Mouse (Mus musculus): ENCODE data around the gene Tcf7. TPM values are rescaled to one million over a fixed set of nuclear protein-coding genes. Genes with fewer than 3 reads are reported as not detected.
A peak's percentile ranks its signal among the peaks of the same experiment; 100 is the strongest.
"Not testable (repeated sequence)": the region's sequence is repeated elsewhere in the genome, so short reads cannot be mapped to it uniquely, and the experiment has no call there.

The Tcf7 gene
- polyA plus RNA-seq, 1 experiment = 25.3 TPM

GRCm38 (mm10) chr11:52223968-52224682 is 58.7 kb downstream of the Tcf7 start:
- H3ac ChIP-seq (ENCODE audit: control insufficient read depth, insufficient read length, low read depth) = no peak overlapping the region
- H3K4me3 ChIP-seq (ENCODE audit: insufficient read depth, poor library complexity, severe bottlenecking) = no peak overlapping the region
- TF ChIP-seq MYOG (IDR thresholded peaks at IDR 0.05; ENCODE audit: control insufficient read depth, extremely low read depth, insufficient read length) = no peak
- no peak for TF ChIP-seq CTCF (IDR thresholded peaks at IDR 0.05; ENCODE audit: control insufficient read depth, insufficient read depth, insufficient read length)
- TF ChIP-seq USF1 (IDR thresholded peaks at IDR 0.05; ENCODE audit: low read depth) = no peak
- no peak for TF ChIP-seq MAX (IDR thresholded peaks at IDR 0.05)
- TF ChIP-seq CEBPB (IDR thresholded peaks at IDR 0.05; ENCODE audit: low read depth) = no peak
- no peak for TF ChIP-seq FOSL1 (IDR thresholded peaks at IDR 0.05; ENCODE audit: insufficient read depth, low read length, poor library complexity, severe bottlenecking)
- no peak for TF ChIP-seq MYOD1 (IDR thresholded peaks at IDR 0.05; ENCODE audit: control insufficient read depth, insufficient read length, low read depth)
- H3K36me3 ChIP-seq (ENCODE audit: control insufficient read depth, insufficient read depth) = no peaks in the 10 kb centered on the region
- H3K27me3 ChIP-seq (ENCODE audit: control insufficient read depth, insufficient read depth, insufficient read length) = peaks cover 3% of the 10 kb centered on the region
- H3K79me2 ChIP-seq (ENCODE audit: control insufficient read depth, insufficient read depth) = no peaks in the 10 kb centered on the region
- no peaks in the 10 kb centered on the region for H3K79me3 ChIP-seq (ENCODE audit: low read depth)

GRCm38 (mm10) chr11:52222891-52223290 is 59.9 kb downstream of the Tcf7 start:
- Histone ChIP-seq H3K36me3 (ENCODE audit: control insufficient read depth, insufficient read depth) (no peaks in the 10 kb centered on the region), H3K27me3 (ENCODE audit: control insufficient read depth, insufficient read depth, insufficient read length) (peaks cover 3% of the 10 kb centered on the region), H3K4me3 (ENCODE audit: insufficient read depth, poor library complexity, severe bottlenecking) (no peak overlapping the region), H3K79me3 (ENCODE audit: low read depth) (no peaks in the 10 kb centered on the region), H3K79me2 (ENCODE audit: control insufficient read depth, insufficient read depth) (no peaks in the 10 kb centered on the region), H3ac (ENCODE audit: control insufficient read depth, insufficient read length, low read depth) (no peak overlapping the region)
- no peak for TF ChIP-seq USF1 (IDR thresholded peaks at IDR 0.05; ENCODE audit: low read depth)
- TF ChIP-seq MYOG (IDR thresholded peaks at IDR 0.05; ENCODE audit: control insufficient read depth, extremely low read depth, insufficient read length) = no peak
- TF ChIP-seq MAX (IDR thresholded peaks at IDR 0.05) = no peak
- TF ChIP-seq CEBPB (IDR thresholded peaks at IDR 0.05; ENCODE audit: low read depth) = no peak
- TF ChIP-seq FOSL1 (IDR thresholded peaks at IDR 0.05; ENCODE audit: insufficient read depth, low read length, poor library complexity, severe bottlenecking) = no peak
- no peak for TF ChIP-seq MYOD1 (IDR thresholded peaks at IDR 0.05; ENCODE audit: control insufficient read depth, insufficient read length, low read depth)
- no peak for TF ChIP-seq CTCF (IDR thresholded peaks at IDR 0.05; ENCODE audit: control insufficient read depth, insufficient read depth, insufficient read length)

- H3K79me2 ChIP-seq (ENCODE audit: control insufficient read depth, insufficient read depth); H3K27me3 ChIP-seq (ENCODE audit: control insufficient read depth, insufficient read depth, insufficient read length); H3K36me3 ChIP-seq (ENCODE audit: control insufficient read depth, insufficient read depth); H3ac ChIP-seq (ENCODE audit: control insufficient read depth, insufficient read length, low read depth); H3K79me3 ChIP-seq (ENCODE audit: low read depth); H3K4me3 ChIP-seq (ENCODE audit: insufficient read depth, poor library complexity, severe bottlenecking): not testable (repeated sequence)
These were observed 60.9 kb downstream of the Tcf7 start for GRCm38 (mm10) chr11:52221921-52222320.

- Histone ChIP-seq H3K27me3 (ENCODE audit: control insufficient read depth, insufficient read depth, insufficient read length) (peaks cover 3% of the 10 kb centered on the region), H3K79me2 (ENCODE audit: control insufficient read depth, insufficient read depth) (no peaks in the 10 kb centered on the region), H3K36me3 (ENCODE audit: control insufficient read depth, insufficient read depth) (no peaks in the 10 kb centered on the region), H3K4me3 (ENCODE audit: insufficient read depth, poor library complexity, severe bottlenecking) (no peak overlapping the region), H3ac (ENCODE audit: control insufficient read depth, insufficient read length, low read depth) (no peak overlapping the region), H3K79me3 (ENCODE audit: low read depth) (no peaks in the 10 kb centered on the region)
- peak; percentile 81 for TF ChIP-seq CTCF (IDR thresholded peaks at IDR 0.05; ENCODE audit: control insufficient read depth, insufficient read depth, insufficient read length)
- TF ChIP-seq MAX (IDR thresholded peaks at IDR 0.05) = no peak
These were observed 62.5 kb downstream of the Tcf7 start for GRCm38 (mm10) chr11:52220282-52220681.

- no peak for TF ChIP-seq USF1 (IDR thresholded peaks at IDR 0.05; ENCODE audit: low read depth)
- TF ChIP-seq MYOG (IDR thresholded peaks at IDR 0.05; ENCODE audit: control insufficient read depth, extremely low read depth, insufficient read length) = no peak
- TF ChIP-seq MAX (IDR thresholded peaks at IDR 0.05) = no peak
- no peak for TF ChIP-seq FOSL1 (IDR thresholded peaks at IDR 0.05; ENCODE audit: insufficient read depth, low read length, poor library complexity, severe bottlenecking)
- TF ChIP-seq CTCF (IDR thresholded peaks at IDR 0.05; ENCODE audit: control insufficient read depth, insufficient read depth, insufficient read length) = no peak
- TF ChIP-seq CEBPB (IDR thresholded peaks at IDR 0.05; ENCODE audit: low read depth) = no peak
- TF ChIP-seq MYOD1 (IDR thresholded peaks at IDR 0.05; ENCODE audit: control insufficient read depth, insufficient read length, low read depth) = no peak
- H3K27me3 ChIP-seq (ENCODE audit: control insufficient read depth, insufficient read depth, insufficient read length) = no peaks in the 10 kb centered on the region
These were observed 68.9 kb downstream of the Tcf7 start, which contains the start of gene Olfr1371 for GRCm38 (mm10) chr11:52213887-52214286. Olfr1371 (minus strand) TSS chr11:52213987.

More at GRCm38 (mm10) chr11:52213887-52214286, 68.9 kb downstream of the Tcf7 start, which contains the start of gene Olfr1371:
- Histone ChIP-seq H3K4me3 (ENCODE audit: insufficient read depth, poor library complexity, severe bottlenecking) (no peak within 1 kb of the TSS), H3ac (ENCODE audit: control insufficient read depth, insufficient read length, low read depth) (no peak within 1 kb of the TSS), H3K79me3 (ENCODE audit: low read depth) (no peaks in the 10 kb centered on the region), H3K36me3 (ENCODE audit: control insufficient read depth, insufficient read depth) (no peaks in the 10 kb centered on the region), H3K79me2 (ENCODE audit: control insufficient read depth, insufficient read depth) (no peaks in the 10 kb centered on the region)

Other genes starting within 250 kb of the Tcf7 start
- gene Ppp2ca, start 184.3 kb downstream of the Tcf7 start, polyA plus RNA-seq (2012; fragmentation: generic; extraction: Trizol) = 41.5 TPM
- gene Olfr1373, start 137.5 kb downstream of the Tcf7 start, polyA plus RNA-seq (2012; fragmentation: generic; extraction: Trizol) = not detected
- not detected for gene Olfr1371, start 69.0 kb downstream of the Tcf7 start, polyA plus RNA-seq (2012; fragmentation: generic; extraction: Trizol)
- gene Skp1a, start 51.0 kb downstream of the Tcf7 start, polyA plus RNA-seq (2012; fragmentation: generic; extraction: Trizol) = 149 TPM
- 296 TPM for gene Vdac1, start 77.8 kb upstream of the Tcf7 start, polyA plus RNA-seq (2012; fragmentation: generic; extraction: Trizol)
- gene 9530068E07Rik, start 113.4 kb upstream of the Tcf7 start, polyA plus RNA-seq (2012; fragmentation: generic; extraction: Trizol) = 111 TPM